Mouse (Mus musculus) stomach, postnatal 0 days (tissue): Measurements from ENCODE around the gene Rragd.

ENCODE experiments used
- CTCF ChIP-seq: IDR thresholded peaks from 2 replicates; pipeline ENCODE4 v1.5.1; 2016; ENCODE audit warnings: antibody characterized with exemption, low read depth, mild to moderate bottlenecking, moderate library complexity
- EP300 ChIP-seq: optimal IDR thresholded peaks from 2 replicates; pipeline ENCODE3; 2016; ENCODE audit warnings: antibody characterized with exemption

GRCm38 (mm10) chr4:33061158-33061557 lies 78.3 kb downstream of the Rragd start:
- no peak for TF ChIP-seq CTCF
- TF ChIP-seq EP300, result no peak
